Mouse (Mus musculus): ENCODE data around the gene Zmpste24. TPM values are rescaled to one million over a fixed set of nuclear protein-coding genes. Genes with fewer than 3 reads are reported as not detected.

The Zmpste24 gene
- 214 TPM for polyA plus RNA-seq (2014; fragmentation: Illumina TruSeq; extraction: RNeasy Lipid Tissue Mini Kit (QIAGEN cat#74804); ENCODE audit: low read depth, low replicate concordance)

DNA sequence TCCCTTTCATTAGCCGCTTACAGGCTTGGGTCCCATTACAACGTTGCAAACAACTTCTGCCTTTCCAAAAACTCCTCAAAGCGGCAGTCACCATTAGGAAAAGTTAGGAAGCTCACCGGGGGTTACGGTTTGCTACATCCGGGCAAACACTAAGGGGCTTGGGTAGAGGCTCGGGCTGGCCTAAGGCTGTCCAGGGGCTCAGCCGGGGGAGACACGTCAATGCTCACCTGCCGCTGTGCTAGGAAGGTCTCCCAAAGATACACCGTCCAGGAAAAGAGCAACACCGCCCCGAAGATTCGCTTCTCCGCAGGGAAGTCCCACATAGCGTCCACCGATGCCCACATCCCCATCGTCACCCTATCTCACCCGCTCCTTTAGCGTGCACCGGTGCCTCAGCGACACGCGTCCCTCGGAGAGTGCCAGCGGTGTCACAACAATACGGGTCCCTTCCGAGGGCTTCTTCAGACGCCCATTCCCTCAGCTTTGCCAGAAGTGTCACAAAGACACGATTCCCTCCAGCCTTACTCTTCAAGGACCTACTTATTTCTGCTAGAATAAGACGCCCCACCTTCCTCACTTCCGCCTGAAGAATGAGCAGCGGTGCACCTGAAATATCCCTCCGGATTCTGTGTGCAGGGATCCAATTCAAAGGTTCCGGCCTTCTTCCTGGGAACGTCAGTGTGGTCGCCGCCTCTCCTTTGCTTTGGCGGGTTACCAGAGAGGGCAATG is at the start of gene Zmpste24:
Gene Zmpste24 (minus strand): TSS at position 592 of the 729 bp plus-strand sequence.

DNA sequence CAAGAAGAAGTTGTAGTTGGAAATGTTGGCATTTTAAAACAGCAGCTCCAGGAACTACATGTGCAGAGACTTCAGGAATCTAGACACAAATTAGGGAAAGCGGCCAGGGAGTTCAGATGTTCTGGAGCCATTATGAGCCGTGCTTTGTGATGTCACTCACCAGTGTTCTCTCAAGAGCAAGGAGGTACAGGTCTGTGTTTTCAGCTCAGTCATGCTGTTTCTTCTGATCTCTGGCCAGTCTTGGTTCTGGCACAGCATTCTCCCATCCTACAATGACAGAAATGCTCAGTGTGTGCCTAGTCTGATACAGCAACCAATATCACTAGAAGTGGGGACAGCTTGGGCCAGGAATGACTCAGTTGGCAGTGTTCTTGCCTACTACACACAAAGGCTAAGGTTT is 11.1 kb upstream of the Zmpste24 start, which contains the start of gene Tmco2:
Gene Tmco2 (minus strand): TSS at position 101 of the 400 bp plus-strand sequence.

DNA sequence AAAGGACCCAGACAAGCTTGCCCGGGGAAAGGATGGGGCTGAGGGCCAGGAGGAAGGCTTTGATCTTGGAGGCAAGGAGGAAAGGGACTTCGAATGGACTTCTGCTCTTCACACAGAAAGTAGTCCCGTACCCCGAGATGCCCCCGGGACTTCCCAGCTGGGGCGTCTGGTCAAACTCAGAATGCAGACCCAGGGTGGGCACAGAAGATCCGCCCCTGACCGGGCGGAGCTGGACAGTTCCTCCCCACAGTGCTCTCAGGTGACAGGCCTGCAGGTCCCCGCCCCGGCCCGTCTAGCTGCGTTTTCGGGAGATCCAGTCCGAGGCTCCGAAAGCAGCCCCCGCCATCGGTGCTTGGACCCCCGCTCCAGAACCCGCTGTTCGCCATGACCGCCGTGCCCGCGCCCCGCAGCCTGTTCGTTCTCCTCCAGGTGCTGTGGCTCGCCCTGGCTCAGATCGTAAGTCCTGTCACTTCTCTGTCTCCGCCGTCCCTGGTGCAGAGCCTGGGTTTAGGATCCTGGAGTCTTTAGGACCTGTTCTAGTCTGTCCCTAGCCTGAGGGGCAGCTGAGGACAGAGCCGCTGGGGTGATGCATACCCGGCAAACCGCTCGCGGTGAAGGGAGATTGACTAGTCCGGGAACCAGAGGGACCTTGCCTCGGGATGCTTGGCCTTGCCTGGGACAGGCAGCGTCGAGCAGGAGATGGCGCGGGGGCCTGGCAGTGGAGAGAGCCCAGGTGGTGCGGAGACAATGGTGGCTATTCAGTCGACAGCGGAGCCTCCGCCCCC is 58.5 kb downstream of the Zmpste24 start, which contains the start of gene Col9a2:
Gene Col9a2 (plus strand): TSS at position 55 of the 785 bp plus-strand sequence.

DNA sequence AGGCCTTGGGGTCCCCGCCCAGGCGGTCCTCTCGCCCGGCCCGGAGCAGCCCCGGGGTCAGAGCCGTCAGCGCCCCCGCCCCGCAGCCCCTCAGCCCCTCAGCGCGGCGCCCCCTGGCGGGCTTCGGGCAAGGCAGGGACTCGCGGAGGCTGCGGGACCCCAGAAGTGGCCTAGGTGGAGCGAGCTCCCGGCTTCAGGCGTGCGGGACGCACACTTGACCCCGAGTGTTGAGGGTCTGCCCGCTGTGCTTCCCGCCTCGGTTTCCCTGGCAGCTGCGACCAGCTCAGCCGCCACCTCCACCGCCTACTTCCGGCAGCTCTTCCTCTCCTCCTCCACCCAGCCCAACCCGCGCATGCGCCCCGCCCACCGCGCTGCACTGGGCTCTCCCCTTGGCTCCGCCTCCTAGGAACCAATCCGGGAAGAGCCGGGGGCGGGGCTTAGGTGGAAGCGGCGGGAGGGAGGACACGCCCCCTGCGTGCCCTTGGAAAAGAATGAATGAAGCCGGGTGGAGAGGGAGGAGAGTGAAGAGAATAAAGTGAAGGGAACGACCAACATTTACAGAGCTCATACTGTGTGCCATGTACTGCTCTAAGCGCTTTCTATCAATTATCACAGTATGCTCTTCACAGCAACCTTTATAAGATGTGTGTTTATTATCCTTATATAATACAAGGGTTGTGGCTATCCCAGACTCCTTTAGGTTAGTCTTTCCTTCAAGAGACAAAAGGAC is 80.9 kb downstream of the Zmpste24 start, which contains the start of gene Smap2:
Gene Smap2 (minus strand): TSS at position 320 of the 730 bp plus-strand sequence.

Other genes starting within 250 kb of the Zmpste24 start
- 4.1 TPM for gene Rims3, start 243.4 kb downstream of the Zmpste24 start, polyA plus RNA-seq (2014; fragmentation: Illumina TruSeq; extraction: RNeasy Lipid Tissue Mini Kit (QIAGEN cat#74804); ENCODE audit: low read depth, low replicate concordance)
- 6.4 TPM for gene Exo5, start 173.2 kb downstream of the Zmpste24 start, polyA plus RNA-seq (2014; fragmentation: Illumina TruSeq; extraction: RNeasy Lipid Tissue Mini Kit (QIAGEN cat#74804); ENCODE audit: low read depth, low replicate concordance)
- 0.58 TPM for gene Zfp69, start 146.5 kb downstream of the Zmpste24 start, polyA plus RNA-seq (2014; fragmentation: Illumina TruSeq; extraction: RNeasy Lipid Tissue Mini Kit (QIAGEN cat#74804); ENCODE audit: low read depth, low replicate concordance)
- 26.8 TPM for gene Smap2, start 81.0 kb downstream of the Zmpste24 start, polyA plus RNA-seq (2014; fragmentation: Illumina TruSeq; extraction: RNeasy Lipid Tissue Mini Kit (QIAGEN cat#74804); ENCODE audit: low read depth, low replicate concordance)
- not detected for gene Col9a2, start 58.9 kb downstream of the Zmpste24 start, polyA plus RNA-seq (2014; fragmentation: Illumina TruSeq; extraction: RNeasy Lipid Tissue Mini Kit (QIAGEN cat#74804); ENCODE audit: low read depth, low replicate concordance)
- gene Tmco2, start 11.0 kb upstream of the Zmpste24 start, polyA plus RNA-seq (2014; fragmentation: Illumina TruSeq; extraction: RNeasy Lipid Tissue Mini Kit (QIAGEN cat#74804); ENCODE audit: low read depth, low replicate concordance): not detected
- 25.0 TPM for gene Rlf, start 116.8 kb upstream of the Zmpste24 start, polyA plus RNA-seq (2014; fragmentation: Illumina TruSeq; extraction: RNeasy Lipid Tissue Mini Kit (QIAGEN cat#74804); ENCODE audit: low read depth, low replicate concordance)
- not detected for gene Gm12888, start 226.7 kb upstream of the Zmpste24 start, polyA plus RNA-seq (2014; fragmentation: Illumina TruSeq; extraction: RNeasy Lipid Tissue Mini Kit (QIAGEN cat#74804); ENCODE audit: low read depth, low replicate concordance)